Mouse (Mus musculus): ENCODE data around the gene Yipf6.

DNA sequence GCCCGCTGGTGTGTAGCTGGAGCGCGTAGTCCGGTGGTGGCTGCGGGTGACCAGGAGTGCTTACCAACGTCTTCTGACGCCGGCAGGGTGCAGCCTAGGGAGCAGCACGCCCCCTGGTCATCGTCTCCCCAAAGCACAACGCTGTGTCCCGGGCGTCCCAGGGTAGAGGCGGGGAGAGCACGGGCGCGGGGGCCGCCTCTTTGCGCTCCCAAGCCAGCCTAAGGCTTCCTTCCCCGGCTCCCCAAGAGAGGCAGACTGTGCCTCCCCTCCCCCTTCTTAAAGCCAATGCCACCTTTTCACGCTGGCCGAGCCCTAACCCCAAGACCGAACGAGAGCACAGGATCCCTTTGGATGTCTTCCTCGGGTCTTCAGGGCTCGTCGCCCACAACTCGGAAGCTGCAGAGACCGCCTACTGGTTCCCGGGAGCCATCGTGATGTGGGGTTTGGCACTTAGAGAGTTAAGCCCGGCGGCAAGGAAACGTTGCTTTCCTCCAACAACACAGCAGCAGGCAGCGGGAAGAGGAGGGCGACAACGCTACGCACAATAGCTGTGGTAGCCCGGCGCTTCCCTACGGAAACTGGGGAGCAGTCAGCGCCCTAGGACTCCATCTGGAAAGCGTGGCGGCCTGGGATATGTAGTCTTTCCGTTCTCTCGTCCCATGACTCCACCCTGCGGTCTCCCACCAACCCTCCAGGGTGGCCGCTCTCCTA is 45.6 kb upstream of the Yipf6 start, which contains the start of gene Ophn1:
- TF ChIP-seq CTCF (IDR thresholded peaks at IDR 0.05; ENCODE audit: borderline replicate concordance, insufficient read depth, low read depth, low read length) (no peak), POLR2A (IDR thresholded peaks at IDR 0.05; ENCODE audit: borderline replicate concordance, insufficient read depth, low read length) (0 out of 2 replicates have a peak, but pooled peaks have one; percentile 5)

All from cerebellum, adult 2 months (tissue).